ENCODE assay signal across 1 mouse cellular context in the genomic region with DNA sequence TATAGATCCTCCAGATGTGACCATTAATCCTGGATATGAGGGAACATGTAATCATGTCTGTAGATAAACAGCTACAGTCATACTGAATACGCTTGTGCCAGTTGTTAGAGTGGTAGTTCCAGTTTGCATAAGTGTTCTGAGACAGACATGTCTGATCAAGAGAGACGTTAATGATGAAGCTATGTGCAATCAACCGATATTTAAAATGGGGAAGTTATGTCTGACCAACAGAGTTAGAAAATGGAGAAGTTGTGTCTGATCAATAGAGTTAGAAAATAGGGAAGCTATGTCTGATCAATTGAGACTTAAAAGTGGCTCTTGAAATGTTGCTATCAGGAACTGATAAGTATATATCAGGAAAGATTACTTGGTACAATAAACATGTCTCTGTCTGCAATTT.
TF ChIP-seq lines count a peak whose summit lies in the region.

No protein-coding gene starts in this region.

TF ChIP-seq in MEL, 35 proteins besides CTCF, POLR2A, EP300 and RAD21 (continued from another document):
- TF ChIP-seq ZC3H11A (IDR thresholded peaks at IDR 0.05; ENCODE audit: low read depth, low read length), result no peak
